Mouse (Mus musculus) cortical plate, adult 2 months (tissue): Measurements from ENCODE around the gene Mapk8ip1.
A peak's percentile ranks its signal among the peaks of the same experiment; 100 is the strongest.

Source experiments
- CTCF ChIP-seq: fragments of 200-500 bp; IDR thresholded peaks from 2 replicates; pipeline ENCODE4 v1.5.1; 2011; ENCODE audit warnings: mild to moderate bottlenecking, control low read depth, low read length; ENCODE audit not compliant: insufficient read depth; ENCODE audit errors: extremely low read depth
- POLR2A ChIP-seq: fragments of 200-500 bp; IDR thresholded peaks from 2 replicates; pipeline ENCODE4 v1.6.1; 2011; ENCODE audit warnings: mild to moderate bottlenecking, low read length, control low read depth; ENCODE audit not compliant: insufficient read depth; ENCODE audit errors: extremely low read depth

DNA sequence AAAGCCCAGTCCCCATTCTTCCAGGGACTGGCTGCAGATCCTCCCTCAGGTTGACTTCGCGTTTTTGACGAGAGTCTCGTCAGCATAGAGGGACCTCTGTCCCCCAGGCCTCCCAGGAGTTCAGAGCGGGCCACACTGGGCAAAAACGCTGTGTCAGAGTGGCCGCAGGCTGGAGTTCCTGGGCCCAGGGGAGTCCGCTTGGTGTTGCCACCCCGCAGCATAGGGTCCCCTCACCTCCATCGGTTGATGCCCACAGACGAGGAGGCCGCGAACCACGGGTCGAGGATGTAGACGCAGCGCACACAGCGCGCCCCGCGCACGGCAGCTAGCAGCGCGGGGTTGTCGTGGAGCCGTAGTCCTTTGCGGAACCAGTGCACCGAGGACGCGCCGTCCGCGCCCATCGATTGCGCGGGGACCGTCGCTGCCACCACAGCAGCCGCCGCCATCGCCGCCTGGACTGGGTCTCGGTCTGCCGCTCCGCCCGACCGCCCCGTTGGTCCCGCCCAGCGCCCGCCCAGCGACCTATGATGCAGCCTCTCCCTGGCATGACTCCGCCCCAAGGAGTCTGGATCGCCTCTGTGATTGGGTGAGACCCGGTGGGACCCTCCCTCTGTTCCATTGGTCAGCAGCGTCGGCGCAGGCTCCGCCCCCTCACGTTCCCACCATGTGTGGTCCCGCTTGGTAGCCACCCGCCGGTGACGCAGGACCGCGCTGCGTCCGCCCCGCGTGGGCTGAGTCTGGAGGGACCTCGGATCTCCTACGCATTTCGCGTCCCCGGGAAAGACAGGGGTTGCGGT is 32.7 kb upstream of the Mapk8ip1 start, which contains the start of gene Cry2:
- TF ChIP-seq CTCF (no peak), POLR2A (peak; percentile 81)
